Mouse (Mus musculus): ENCODE measurements around the gene Grik1. TPM values are rescaled to one million over a fixed set of nuclear protein-coding genes. Genes with fewer than 3 reads are reported as not detected.

Gene Grik1
- total RNA-seq (2021): 10 to 100 TPM; 35.1 to 37.0 TPM

GRCm38 (mm10) chr16:88290132-88290772 is at the start of gene Grik1:
TSS of gene Grik1 (minus strand) at chr16:88290265.
- peak; percentile 42 to 64 for DNase-seq (ENCODE audit: extremely low spot score in 1 of 2, low spot score in 2 of 2)
- intact Hi-C loops (cut with DNase I): no loop called here

GRCm38 (mm10) chr16:88294209-88294608 is 4.1 kb upstream of the Grik1 start:
- intact Hi-C loops (cut with DNase I): no loop called here
- no peak for DNase-seq (ENCODE audit: extremely low spot score in 1 of 2, low spot score in 2 of 2)

GRCm38 (mm10) chr16:88289421-88290081 is 514 bp downstream of the Grik1 start:
- DNase-seq (ENCODE audit: extremely low spot score in 1 of 2, low spot score in 2 of 2): peak in 1 of 2 experiments; percentile 22
- intact Hi-C loops (cut with DNase I): no loop called here

- intact Hi-C loops (cut with DNase I): no loop called here
- no peak for DNase-seq (ENCODE audit: extremely low spot score in 1 of 2, low spot score in 2 of 2)
These were observed 31.7 kb downstream of the Grik1 start for GRCm38 (mm10) chr16:88258407-88258806.

- DNase-seq (ENCODE audit: extremely low spot score in 1 of 2, low spot score in 2 of 2): no peak
- intact Hi-C loops (cut with DNase I): no loop called here
These were observed 33.0 kb downstream of the Grik1 start for GRCm38 (mm10) chr16:88257072-88257471.

GRCm38 (mm10) chr16:88256101-88256500 is 34.0 kb downstream of the Grik1 start:
- intact Hi-C loops (cut with DNase I): no loop called here
- no peak for DNase-seq (ENCODE audit: extremely low spot score in 1 of 2, low spot score in 2 of 2)

- intact Hi-C loops (cut with DNase I): no loop called here
- no peak for DNase-seq (ENCODE audit: extremely low spot score in 1 of 2, low spot score in 2 of 2)
These were observed 37.4 kb downstream of the Grik1 start for GRCm38 (mm10) chr16:88252676-88253075.

DNA sequence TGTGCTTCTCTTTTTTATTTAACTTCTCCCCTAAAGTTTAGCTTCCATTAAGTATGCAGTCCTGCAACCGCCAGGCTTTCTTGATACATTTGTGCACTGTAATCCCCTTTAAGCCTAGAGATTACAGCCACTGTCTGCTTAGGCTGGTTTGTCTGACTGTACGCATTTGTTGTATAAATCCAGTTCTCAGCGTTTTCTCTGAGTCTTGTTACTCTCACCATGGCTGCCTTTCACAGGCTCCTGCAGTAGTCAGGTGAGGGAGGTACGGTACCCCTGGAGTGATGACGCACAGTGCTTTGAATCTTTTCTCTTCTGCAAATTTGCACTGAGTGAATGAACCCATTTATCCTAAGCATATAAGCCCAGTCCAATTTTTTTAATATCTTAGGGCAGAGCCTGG is 39.0 kb downstream of the Grik1 start:
- intact Hi-C loops (cut with DNase I): no loop called here
- no peak for DNase-seq (ENCODE audit: extremely low spot score in 1 of 2, low spot score in 2 of 2)

- no peak for DNase-seq (ENCODE audit: extremely low spot score in 1 of 2, low spot score in 2 of 2)
- intact Hi-C loops (cut with DNase I): no loop called here
These were observed 40.2 kb downstream of the Grik1 start for GRCm38 (mm10) chr16:88249825-88250224.

- intact Hi-C loops (cut with DNase I): no loop called here
- DNase-seq (ENCODE audit: extremely low spot score in 1 of 2, low spot score in 2 of 2): no peak
These were observed 42.5 kb downstream of the Grik1 start for GRCm38 (mm10) chr16:88247586-88247985.

- peak in 1 of 2 experiments; percentile 4 for DNase-seq (ENCODE audit: extremely low spot score in 1 of 2, low spot score in 2 of 2)
- intact Hi-C loops (cut with DNase I): no loop called here
These were observed 45.4 kb downstream of the Grik1 start for GRCm38 (mm10) chr16:88244658-88245057.

GRCm38 (mm10) chr16:88225616-88226015 is 64.4 kb downstream of the Grik1 start:
- intact Hi-C loops (cut with DNase I): no loop called here

GRCm38 (mm10) chr16:88221932-88222331 is 68.1 kb downstream of the Grik1 start:
- DNase-seq (ENCODE audit: extremely low spot score in 1 of 2, low spot score in 2 of 2): no peak
- intact Hi-C loops (cut with DNase I): no loop called here

More at GRCm38 (mm10) chr16:88225616-88226015, 64.4 kb downstream of the Grik1 start:
- DNase-seq (ENCODE audit: extremely low spot score in 1 of 2, low spot score in 2 of 2): no peak

GRCm38 (mm10) chr16:88212531-88212930 is 77.5 kb downstream of the Grik1 start:
- DNase-seq (ENCODE audit: extremely low spot score in 1 of 2, low spot score in 2 of 2): no peak
- intact Hi-C loops (cut with DNase I): no loop called here

DNA sequence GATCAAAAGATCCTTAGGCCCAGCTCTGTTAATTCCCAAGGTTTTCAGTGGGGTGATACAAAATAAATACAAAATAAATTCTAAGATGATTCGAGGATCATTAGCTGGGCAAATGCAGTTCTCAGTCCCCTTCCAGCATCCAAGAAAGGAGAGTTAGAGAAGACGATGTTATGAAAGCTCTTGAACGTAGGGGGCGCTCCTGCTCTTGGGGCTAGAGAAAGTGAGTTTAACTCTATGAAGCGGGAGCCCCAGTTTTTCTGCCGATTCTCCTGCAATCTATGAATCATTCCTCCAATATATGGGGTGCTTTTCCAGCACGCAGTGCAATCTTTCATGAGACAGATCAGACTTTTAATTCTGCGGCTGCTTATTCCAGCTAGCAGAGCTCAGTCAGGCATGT is 78.2 kb downstream of the Grik1 start:
- DNase-seq (ENCODE audit: extremely low spot score in 1 of 2, low spot score in 2 of 2): no peak
- intact Hi-C loops (cut with DNase I): no loop called here

- DNase-seq (ENCODE audit: extremely low spot score in 1 of 2, low spot score in 2 of 2): peak; percentile 25 to 52
- intact Hi-C loops (cut with DNase I): loop anchor here (2.0 kb wide), 1 partner anchor 364 kb away; no protein-coding TSS in a partner anchor
These were observed 85.7 kb downstream of the Grik1 start for GRCm38 (mm10) chr16:88204400-88204799.

DNA sequence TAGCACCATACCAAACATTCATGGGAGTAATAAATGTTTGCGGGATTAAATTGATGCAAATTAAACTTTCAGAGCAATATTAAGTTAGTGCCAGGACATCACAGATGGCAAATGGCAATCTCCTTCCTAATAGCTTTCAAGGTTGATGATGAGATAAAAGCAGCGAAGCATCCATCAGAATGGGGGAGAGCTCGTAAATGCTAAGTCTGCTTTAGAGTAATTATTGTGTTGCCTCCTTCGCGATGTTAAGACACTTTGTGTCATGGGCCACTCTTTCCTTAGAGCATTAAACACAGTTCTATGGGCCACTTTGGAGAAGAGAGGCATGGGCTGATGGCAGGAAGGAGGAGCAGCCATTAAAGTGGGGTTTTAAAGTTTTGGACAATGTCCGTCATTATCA is 86.1 kb downstream of the Grik1 start:
- DNase-seq (ENCODE audit: extremely low spot score in 1 of 2, low spot score in 2 of 2): no peak
- intact Hi-C loops (cut with DNase I): loop anchor here (2.0 kb wide), 1 partner anchor 363 kb away; no protein-coding TSS in a partner anchor

DNA sequence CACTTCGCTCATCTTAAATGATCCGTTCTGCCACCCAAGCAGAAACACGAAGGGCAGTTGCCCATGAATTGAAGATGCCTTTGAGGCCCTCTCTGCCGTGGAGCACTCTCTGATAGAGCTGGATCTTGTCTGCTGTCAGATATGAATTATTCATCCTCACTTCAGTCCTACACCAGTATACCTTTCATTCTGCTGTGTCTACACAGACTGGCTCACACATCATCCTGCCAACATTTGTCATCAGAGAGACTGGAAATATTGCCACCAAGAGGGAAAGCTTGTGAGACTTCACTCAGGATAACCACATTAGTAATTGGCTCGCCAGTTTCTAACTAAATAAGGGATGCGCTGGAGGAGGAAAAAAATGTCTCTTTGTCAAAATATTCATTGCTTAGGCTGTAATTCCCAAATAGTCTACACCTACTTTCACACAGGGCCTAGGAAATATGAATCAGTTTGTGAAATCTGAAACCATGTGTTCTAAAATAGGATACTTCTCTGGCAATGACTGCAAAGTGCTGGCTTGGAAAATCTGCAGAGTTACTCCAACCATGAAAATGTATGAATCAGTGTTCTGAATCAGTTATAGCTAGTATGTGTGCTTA is 102.5 kb downstream of the Grik1 start:
- intact Hi-C loops (cut with DNase I): no loop called here
- DNase-seq (ENCODE audit: extremely low spot score in 1 of 2, low spot score in 2 of 2): peak in 1 of 2 experiments; percentile 14

GRCm38 (mm10) chr16:88178813-88179212 is 111.3 kb downstream of the Grik1 start:
- intact Hi-C loops (cut with DNase I): no loop called here
- DNase-seq (ENCODE audit: extremely low spot score in 1 of 2, low spot score in 2 of 2): no peak

- no peak for DNase-seq (ENCODE audit: extremely low spot score in 1 of 2, low spot score in 2 of 2)
- intact Hi-C loops (cut with DNase I): no loop called here
These were observed 112.7 kb downstream of the Grik1 start for GRCm38 (mm10) chr16:88177364-88177763.
